13 mouse cellular contexts compared by ENCODE assay signal in the genomic region with DNA sequence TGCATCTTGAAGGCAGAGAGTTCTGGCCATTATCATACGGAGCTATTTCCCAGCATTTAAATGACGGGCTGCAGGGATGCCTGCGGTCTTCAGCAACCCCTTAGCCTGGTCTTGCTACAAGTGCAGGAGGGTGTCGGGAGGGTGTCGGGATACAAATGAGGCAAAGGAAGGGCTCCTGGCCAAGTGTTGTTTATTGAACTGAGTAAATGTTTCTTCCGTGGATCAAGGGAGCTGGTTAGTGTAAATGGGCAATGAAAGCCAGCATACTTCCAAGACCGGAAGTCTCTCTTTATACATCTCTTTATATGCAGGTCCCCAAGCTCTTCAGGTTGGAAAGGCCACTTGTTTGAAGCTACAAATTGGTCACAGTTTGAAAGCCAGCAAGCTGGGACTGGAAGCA. TPM values are rescaled to one million over a fixed set of nuclear protein-coding genes. Genes with fewer than 3 reads are reported as not detected.
DNase-seq lines count a peak whose midpoint lies in the region; ATAC-seq lines count a peak whose summit lies in the region.
"Had no signal": no experiment of that assay in that cellular context is flagged by ENCODE, and none has a peak within 500 bp of the region (broad histone marks: within the 10 kb centered on the region; RNA-seq: fewer than 3 reads in every experiment).

No protein-coding gene starts in this region.

- H3K27me3 ChIP-seq in forebrain, embryonic 15.5 days: no peaks in the 10 kb centered on the region
- H3K27me3 ChIP-seq in forebrain, embryonic 10.5 days (ENCODE audit: poor library complexity, severe bottlenecking): no peaks in the 10 kb centered on the region
- H3K27me3 ChIP-seq: heart, embryonic 12.5 days; liver, embryonic 15.5 days had no signal

- intact Hi-C loops in left cerebral cortex, postnatal 25 days (cut with DNase I): no loop called here

- ATAC-seq in forebrain, embryonic 15.5 days (replicated peaks): peak; percentile 32; the same call in 1 of the 2 replicates

- no peak overlapping the region for H3K9ac ChIP-seq in forebrain, embryonic 15.5 days (replicated peaks)
- H3K9ac ChIP-seq: heart, embryonic 12.5 days; liver, embryonic 15.5 days had no signal

- H3K4me1 ChIP-seq in forebrain, embryonic 15.5 days: peaks cover 4% of the 10 kb centered on the region; the same call in 1 of the 2 replicates
- peaks cover 8% of the 10 kb centered on the region; the same call in 1 of the 2 replicates for H3K4me1 ChIP-seq in forebrain, embryonic 10.5 days
- H3K4me1 ChIP-seq: heart, embryonic 12.5 days; liver, embryonic 15.5 days had no signal

- no peaks in the 10 kb centered on the region for H3K36me3 ChIP-seq in forebrain, embryonic 15.5 days
- H3K36me3 ChIP-seq in forebrain, embryonic 10.5 days (replicated peaks): no peaks in the 10 kb centered on the region
- H3K36me3 ChIP-seq: heart, embryonic 12.5 days; liver, embryonic 15.5 days had no signal

- H3K4me3 ChIP-seq in forebrain, embryonic 15.5 days: no peak overlapping the region
- no peak overlapping the region for H3K4me3 ChIP-seq in forebrain, embryonic 10.5 days
- H3K4me3 ChIP-seq: heart, embryonic 12.5 days; liver, embryonic 15.5 days had no signal

- WGBS in forebrain, embryonic 15.5 days: 47% methylated on average over 7 of the region's 7 CpGs
- WGBS in forebrain, embryonic 10.5 days: 85% methylated on average over 7 of the region's 7 CpGs

- H3K4me2 ChIP-seq in forebrain, embryonic 15.5 days (replicated peaks): no peak overlapping the region
- H3K4me2 ChIP-seq: heart, embryonic 12.5 days; liver, embryonic 15.5 days; midbrain, embryonic 11.5 days had no signal

- no peak overlapping the region for H3K27ac ChIP-seq in forebrain, embryonic 15.5 days (replicated peaks)
- H3K27ac ChIP-seq in forebrain, embryonic 10.5 days: no peak overlapping the region
- H3K27ac ChIP-seq: liver, embryonic 15.5 days had no signal

- DNase-seq in forebrain, embryonic 10.5 days (ENCODE audit: extremely low spot score, low spot score): no peak
- peak; percentile 38 for DNase-seq in kidney, adult 9 months
- no peak for DNase-seq in kidney, adult 8-10 months
- peak; percentile 16 for DNase-seq in right cerebral cortex, postnatal 4 days
- no peak for DNase-seq in right cerebral cortex, postnatal 25 days
- no peak for DNase-seq in left cerebral cortex, postnatal 25 days (ENCODE audit: low spot score in 2 of 2)
- no peak for DNase-seq in testis, postnatal 14 days (ENCODE audit: low spot score)
- DNase-seq: adrenal gland, adult 2 months; kidney, postnatal 10 days had no signal

- H3K9me3 ChIP-seq in forebrain, embryonic 15.5 days: no peaks in the 10 kb centered on the region
- no peaks in the 10 kb centered on the region for H3K9me3 ChIP-seq in forebrain, embryonic 10.5 days
- H3K9me3 ChIP-seq: heart, embryonic 12.5 days; liver, embryonic 15.5 days had no signal

RNA-seq across cellular contexts. Expression of gene Ptprk, which starts 23.0 kb away (rescaled TPM):
- 35.0 and 37.4 TPM in 2 replicates for polyA plus RNA-seq in forebrain, embryonic 15.5 days (2015; fragmentation: Nextera tagmentation; extraction: Ambion mirVana)
- polyA plus RNA-seq in forebrain, embryonic 10.5 days (2016; fragmentation: Nextera tagmentation; extraction: Ambion mirVana): 37.3 and 38.1 TPM in 2 replicates
- total RNA-seq in left cerebral cortex, postnatal 25 days (2021): 10 to 100 TPM; 78.3 to 87.8 TPM

Comparison
In these comparisons a context has a peak if more than half of its experiments do, and no peak if none do; other contexts are left out.
1. DNase-seq: peak in kidney, adult 9 months (single experiment) and right cerebral cortex, postnatal 4 days (single experiment); none in forebrain, embryonic 10.5 days (single experiment), kidney, adult 8-10 months (0 of 2), right cerebral cortex, postnatal 25 days (single experiment), left cerebral cortex, postnatal 25 days (0 of 2) and testis, postnatal 14 days (single experiment).